Mouse (Mus musculus) kidney, embryonic 14.5 days (tissue): ENCODE results near the gene Apol9b. TPM values are rescaled to one million over a fixed set of nuclear protein-coding genes. Genes with fewer than 3 reads are reported as not detected.
"Not testable (repeated sequence)": the region's sequence is repeated elsewhere in the genome, so short reads cannot be mapped to it uniquely, and the experiment has no call there.

Source experiments
- ATAC-seq: fragments of 200-750 bp; cut with Nextera tagmentation; 2 replicates; pipeline ENCODE4 v1.8.0; 2017; ENCODE audit warnings: moderate number of reproducible peaks, mild to moderate bottlenecking, moderate TSS enrichment, moderate library complexity; ENCODE audit not compliant: low FRiP score, low TSS enrichment
- H3K27ac ChIP-seq: fragments of 300-500 bp; sonication (generic); 2 replicates; pipeline ENCODE4 v1.5.1; 2014; ENCODE audit warnings: low read depth, mild to moderate bottlenecking, low read length, moderate library complexity, mixed read lengths
- H3K27me3 ChIP-seq: fragments of 300-500 bp; sonication (generic); 2 replicates; pipeline ENCODE4 v1.6.1; 2014; ENCODE audit warnings: mild to moderate bottlenecking, low read length; ENCODE audit not compliant: control insufficient read depth, insufficient read depth
- H3K36me3 ChIP-seq: fragments of 300-500 bp; sonication (generic); 2 replicates; pipeline ENCODE4 v1.6.1; 2014; ENCODE audit warnings: low read length, mixed read lengths; ENCODE audit not compliant: control insufficient read depth, insufficient read depth
- H3K4me1 ChIP-seq: fragments of 300-500 bp; sonication (generic); 2 replicates; pipeline ENCODE4 v1.6.1; 2014; ENCODE audit warnings: low read length, mixed read lengths; ENCODE audit not compliant: control insufficient read depth, insufficient read depth
- H3K4me2 ChIP-seq: fragments of 300-500 bp; sonication (generic); replicated peaks from 2 replicates; pipeline ENCODE4 v1.6.1; 2014; ENCODE audit warnings: low read depth, mild to moderate bottlenecking, low read length
- H3K4me3 ChIP-seq: fragments of 300-500 bp; sonication (generic); 2 replicates; pipeline ENCODE4 v1.5.1; 2014; ENCODE audit warnings: mild to moderate bottlenecking, low read length
- H3K9ac ChIP-seq: fragments of 300-500 bp; sonication (generic); 2 replicates; pipeline ENCODE4 v1.6.1; 2014; ENCODE audit warnings: low read depth, mild to moderate bottlenecking, low read length, moderate library complexity
- H3K9me3 ChIP-seq: fragments of 300-500 bp; sonication (generic); 2 replicates; pipeline ENCODE4 v1.6.1; 2016; ENCODE audit warnings: low read length; ENCODE audit not compliant: control insufficient read depth
- WGBS: fragments of 180-500 bp; shearing (Covaris S2); extraction: QIAGEN DNeasy Blood & Tissue Kit; methylation state at CpG from one replicate; pipeline ENCODE4 v1.1.7; 2014; 5-methylcytosine and 5-hydroxymethylcytosine counted together
- polyA plus RNA-seq: library from polyadenylated mRNA; unstranded; fragments of >200 nt; fragmentation: Nextera tagmentation; extraction: Ambion mirVana; gene quantifications from 2 replicates; pipeline ENCODE4 v1.2.1, GENCODE M21; 2014

The Apol9b gene
- polyA plus RNA-seq, 1 experiment from 2014 or later, result not detected

GRCm38 (mm10) chr15:77741556-77741955 lies 12.7 kb downstream of the Apol9b start:
- H3K4me3 ChIP-seq, H3K4me1 ChIP-seq, H3K36me3 ChIP-seq, H3K4me2 ChIP-seq, H3K9ac ChIP-seq, H3K27ac ChIP-seq, H3K9me3 ChIP-seq, H3K27me3 ChIP-seq, ATAC-seq: not testable (repeated sequence)
- WGBS, result 79% methylated on average over 6 of the region's 6 CpGs

- no peak overlapping the region for H3K4me2 ChIP-seq
- H3K36me3 ChIP-seq, result no peaks in the 10 kb centered on the region
- H3K27me3 ChIP-seq, result no peaks in the 10 kb centered on the region
- H3K27ac ChIP-seq, result no peak overlapping the region
- no peaks in the 10 kb centered on the region for H3K4me1 ChIP-seq
- ATAC-seq, result no peak
- H3K4me3 ChIP-seq, result no peak overlapping the region
- no peaks in the 10 kb centered on the region; the same call in 1 of the 2 replicates for H3K9me3 ChIP-seq
- no peak overlapping the region for H3K9ac ChIP-seq
- 27% methylated on average over 5 of the region's 5 CpGs for WGBS
Measured at GRCm38 (mm10) chr15:77744632-77745031, 15.8 kb downstream of the Apol9b start.

GRCm38 (mm10) chr15:77745081-77745480 lies 16.2 kb downstream of the Apol9b start:
- Histone ChIP-seq H3K4me2 (no peak overlapping the region), H3K27ac (no peak overlapping the region), H3K4me1 (no peaks in the 10 kb centered on the region), H3K36me3 (no peaks in the 10 kb centered on the region), H3K9ac (no peak overlapping the region), H3K4me3 (no peak overlapping the region), H3K27me3 (no peaks in the 10 kb centered on the region), H3K9me3 (no peaks in the 10 kb centered on the region; the same call in 1 of the 2 replicates)
- ATAC-seq, result no peak

GRCm38 (mm10) chr15:77746326-77746725 lies 17.5 kb downstream of the Apol9b start:
- Histone ChIP-seq H3K9me3 (no peaks in the 10 kb centered on the region; the same call in 1 of the 2 replicates), H3K27me3 (no peaks in the 10 kb centered on the region), H3K4me2 (no peak overlapping the region), H3K4me1 (no peaks in the 10 kb centered on the region), H3K36me3 (no peaks in the 10 kb centered on the region), H3K9ac (no peak overlapping the region), H3K4me3 (no peak overlapping the region), H3K27ac (no peak overlapping the region)
- ATAC-seq, result no peak
- WGBS, result 93% methylated on average over 1 of the region's 1 CpGs

- Histone ChIP-seq H3K9me3 (no peaks in the 10 kb centered on the region; the same call in 1 of the 2 replicates), H3K4me3 (no peak overlapping the region), H3K4me1 (no peaks in the 10 kb centered on the region), H3K36me3 (no peaks in the 10 kb centered on the region), H3K27ac (no peak overlapping the region), H3K27me3 (no peaks in the 10 kb centered on the region), H3K9ac (no peak overlapping the region), H3K4me2 (no peak overlapping the region)
- 90% methylated on average over 3 of the region's 3 CpGs for WGBS
- no peak for ATAC-seq
Measured at GRCm38 (mm10) chr15:77748414-77748813, 19.6 kb downstream of the Apol9b start.

GRCm38 (mm10) chr15:77749717-77750116 lies 20.9 kb downstream of the Apol9b start:
- WGBS, result 92% methylated on average over 10 of the region's 10 CpGs
- no peak overlapping the region for H3K4me2 ChIP-seq
- no peak overlapping the region for H3K27ac ChIP-seq
- no peaks in the 10 kb centered on the region for H3K27me3 ChIP-seq
- no peak overlapping the region for H3K9ac ChIP-seq
- ATAC-seq, result no peak
- H3K4me1 ChIP-seq, result no peaks in the 10 kb centered on the region
- no peaks in the 10 kb centered on the region for H3K36me3 ChIP-seq
- no peak overlapping the region for H3K4me3 ChIP-seq
- H3K9me3 ChIP-seq, result no peaks in the 10 kb centered on the region; the same call in 1 of the 2 replicates

- H3K27me3 ChIP-seq, result no peaks in the 10 kb centered on the region
- no peak overlapping the region for H3K4me2 ChIP-seq
- no peaks in the 10 kb centered on the region; the same call in 1 of the 2 replicates for H3K9me3 ChIP-seq
- no peak overlapping the region for H3K9ac ChIP-seq
- no peaks in the 10 kb centered on the region for H3K36me3 ChIP-seq
- no peak overlapping the region for H3K27ac ChIP-seq
- no peak overlapping the region for H3K4me3 ChIP-seq
- no peaks in the 10 kb centered on the region for H3K4me1 ChIP-seq
- no peak for ATAC-seq
- 29% methylated on average over 1 of the region's 1 CpGs for whole genome bisulfite sequencing
Measured at GRCm38 (mm10) chr15:77750461-77750860, 21.6 kb downstream of the Apol9b start.

- no peak for ATAC-seq
- no peaks in the 10 kb centered on the region for H3K36me3 ChIP-seq
- H3K9ac ChIP-seq, result no peak overlapping the region
- no peaks in the 10 kb centered on the region for H3K27me3 ChIP-seq
- H3K4me2 ChIP-seq, result no peak overlapping the region
- no peak overlapping the region for H3K27ac ChIP-seq
- no peaks in the 10 kb centered on the region for H3K4me1 ChIP-seq
- no peak overlapping the region for H3K4me3 ChIP-seq
- no peaks in the 10 kb centered on the region; the same call in 1 of the 2 replicates for H3K9me3 ChIP-seq
- 47% methylated on average over 11 of the region's 11 CpGs for WGBS
Measured at GRCm38 (mm10) chr15:77752443-77752842, 23.6 kb downstream of the Apol9b start.

GRCm38 (mm10) chr15:77755132-77755531 lies 26.3 kb downstream of the Apol9b start:
- Histone ChIP-seq H3K36me3 (peaks cover 6% of the 10 kb centered on the region; the same call in 1 of the 2 replicates), H3K9me3 (no peaks in the 10 kb centered on the region), H3K4me3 (no peak overlapping the region), H3K4me2 (no peak overlapping the region), H3K4me1 (no peaks in the 10 kb centered on the region), H3K27me3 (no peaks in the 10 kb centered on the region), H3K27ac (no peak overlapping the region), H3K9ac (no peak overlapping the region)
- no peak for ATAC-seq
- 50% methylated on average over 2 of the region's 2 CpGs for WGBS
